Mouse (Mus musculus) CD4-positive naive resting alpha-beta T cell, adult 57 days (primary cell): ENCODE results near the gene Trp53i13. TPM values are rescaled to one million over a fixed set of nuclear protein-coding genes. Genes with fewer than 3 reads are reported as not detected.

Source experiments
- total RNA-seq: library from RNA; stranded (reverse); gene quantifications from one replicate; pipeline ENCODE4 v1.2.4, GENCODE M21; 2023

Trp53i13 gene
- 21.7 TPM for total RNA-seq

GRCm38 (mm10) chr11:77515637-77516552, at the start of gene Trp53i13:
Gene Trp53i13 (minus strand): TSS chr11:77515980.

GRCm38 (mm10) chr11:77519043-77519442, 3.3 kb upstream of the Trp53i13 start, which contains the start of gene Gm10392:
Gene Gm10392 (minus strand): TSS chr11:77519198.

DNA sequence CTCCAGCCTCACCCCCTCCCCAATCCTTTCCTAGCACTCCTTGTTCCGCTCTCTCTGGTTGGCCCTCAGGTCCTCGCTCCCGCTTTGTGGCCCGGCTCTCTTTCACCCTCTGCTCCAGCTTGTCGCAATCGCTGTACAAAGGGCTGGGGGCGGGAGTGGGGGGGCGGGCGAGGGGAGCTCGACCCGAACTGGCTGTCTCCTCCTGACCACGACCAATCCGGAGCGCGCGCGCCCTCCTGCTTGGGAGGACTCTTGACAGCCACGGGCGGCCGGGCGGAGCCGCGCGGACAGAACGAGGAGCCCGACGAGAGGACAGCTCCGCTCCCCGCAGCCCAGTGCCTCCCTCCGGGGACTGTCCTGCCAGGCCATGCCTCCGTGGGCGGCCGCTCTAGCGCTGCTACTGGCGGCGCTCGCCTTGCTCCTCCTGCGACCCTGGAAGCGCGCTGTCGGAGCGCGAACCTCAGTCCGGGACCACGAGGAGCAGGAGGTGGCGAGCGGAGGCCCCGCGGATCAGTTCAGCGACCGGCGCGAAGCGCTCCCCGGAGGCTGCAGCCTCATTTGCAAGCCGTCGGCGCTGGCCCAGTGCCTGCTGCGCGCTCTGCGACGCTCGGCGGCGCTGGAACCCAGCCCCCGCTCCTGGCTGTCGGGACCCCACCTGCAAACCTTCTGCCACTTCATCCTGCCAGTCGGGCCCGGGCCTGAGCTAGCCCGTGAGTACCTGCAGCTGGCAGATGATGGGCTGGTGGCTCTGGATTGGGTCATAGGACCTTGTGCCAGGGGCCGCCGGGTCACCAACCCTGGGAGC, 746 bp downstream of the Trp53i13 start, which contains the start of gene Abhd15:
Gene Abhd15, plus strand, starts transcription at position 290 of the 805 bp plus-strand sequence.

GRCm38 (mm10) chr11:77493512-77494343, 22.1 kb downstream of the Trp53i13 start, which contains the start of gene Git1:
Gene Git1 (plus strand): TSS chr11:77493562.

GRCm38 (mm10) chr11:77489591-77490235, 26.1 kb downstream of the Trp53i13 start, which contains the start of gene Ankrd13b:
Gene Ankrd13b (minus strand): TSS chr11:77489678.

GRCm38 (mm10) chr11:77462283-77463100, 53.3 kb downstream of the Trp53i13 start, which contains the start of gene Coro6:
Gene Coro6 (plus strand): TSS chr11:77462411.

Other genes starting within 250 kb of the Trp53i13 start
- 1.0 TPM for gene Coro6, start 53.6 kb downstream of the Trp53i13 start, total RNA-seq
- gene Ankrd13b, start 26.3 kb downstream of the Trp53i13 start, total RNA-seq, result 17.7 TPM
- 47.8 TPM for gene Git1, start 22.4 kb downstream of the Trp53i13 start, total RNA-seq
- gene Abhd15, start 859 bp downstream of the Trp53i13 start, total RNA-seq, result 6.8 TPM
- gene Gm10392, start 3.2 kb upstream of the Trp53i13 start, total RNA-seq, result 3.0 TPM
- gene Taok1, start 91.8 kb upstream of the Trp53i13 start, total RNA-seq, result 41.1 TPM
- gene Nufip2, start 170.2 kb upstream of the Trp53i13 start, total RNA-seq, result 149 TPM
- gene Cryba1, start 209.3 kb upstream of the Trp53i13 start, total RNA-seq, result not detected
- 62.6 TPM for gene Myo18a, start 247.3 kb upstream of the Trp53i13 start, total RNA-seq